Mouse (Mus musculus): ENCODE measurements around the gene Skida1. TPM values are rescaled to one million over a fixed set of nuclear protein-coding genes. Genes with fewer than 3 reads are reported as not detected.
A peak's percentile ranks its signal among the peaks of the same experiment; 100 is the strongest.

Skida1 gene
- polyA plus RNA-seq, 1 experiment from 2014 or later = 17.8 TPM

Small RNAs within 50 kb of the gene (microRNA-seq; reads per million reads assigned to microRNA genes)
- 11.5 reads per million, percentile 29 among the genes with 10 or more reads in this experiment for gene Mir7655

Other genes starting within 250 kb of the Skida1 start
- gene H2al2a, start 52.1 kb downstream of the Skida1 start, polyA plus RNA-seq (2015; fragmentation: Nextera tagmentation; extraction: Ambion mirVana) = not detected in 2 replicates
- gene A930004D18Rik, start 11.3 kb downstream of the Skida1 start, polyA plus RNA-seq (2015; fragmentation: Nextera tagmentation; extraction: Ambion mirVana) = 14.7 and 17.1 TPM in 2 replicates
- gene Mllt10, start 6.2 kb upstream of the Skida1 start, polyA plus RNA-seq (2015; fragmentation: Nextera tagmentation; extraction: Ambion mirVana) = 69.6 and 75.2 TPM in 2 replicates

Data from midbrain, embryonic 13.5 days (tissue).